Mouse (Mus musculus): ENCODE data around the gene C2cd4b. TPM values are rescaled to one million over a fixed set of nuclear protein-coding genes. Genes with fewer than 3 reads are reported as not detected.

Gene C2cd4b
- total RNA-seq, 2 experiments from 2014 or later = 1.2 to 1.4 TPM

Small RNAs within 50 kb of the gene (microRNA-seq; reads per million reads assigned to microRNA genes)
- gene Mir7241 (ENCODE audit: borderline number of aligned reads in 2 of 2) (0 reads per million in 2 experiments), gene Mir7242 (ENCODE audit: borderline number of aligned reads in 2 of 2) (0 reads per million in 2 experiments)

Other genes with a start within 250 kb of the C2cd4b start
- 10 to 100 TPM; 80.3 to 90.0 TPM for gene Tln2, start 199.7 kb upstream of the C2cd4b start, total RNA-seq (2021)
- gene C2cd4a, start 72.9 kb downstream of the C2cd4b start, total RNA-seq (2021) = not detected
- gene Vps13c, start 81.0 kb downstream of the C2cd4b start, total RNA-seq (2021) = 10 to 100 TPM; 48.0 to 48.6 TPM